Mouse (Mus musculus) brain, embryonic 18.5 days (tissue): ENCODE data around the gene Fbxw24.
"Not testable (repeated sequence)": the region's sequence is repeated elsewhere in the genome, so short reads cannot be mapped to it uniquely, and the experiment has no call there.

ENCODE experiments used
- DNase-seq: peaks from one replicate; pipeline ENCODE4 v3.0.0-alpha.2; 2012; ENCODE audit warnings: low read depth, low spot score

The Fbxw24 gene

GRCm38 (mm10) chr9:109625957-109626356 lies at the start of gene Fbxw24:
TSS of gene Fbxw24 (minus strand) at chr9:109626057.
- DNase-seq, result not testable (repeated sequence)

GRCm38 (mm10) chr9:109664552-109664951 lies 38.7 kb upstream of the Fbxw24 start, which contains the start of gene Fbxw25:
TSS of gene Fbxw25 (minus strand) at chr9:109664652.
- DNase-seq, result not testable (repeated sequence)

- DNase-seq, result not testable (repeated sequence)
Observed at GRCm38 (mm10) chr9:109606837-109607236, 19.0 kb downstream of the Fbxw24 start.

DNA sequence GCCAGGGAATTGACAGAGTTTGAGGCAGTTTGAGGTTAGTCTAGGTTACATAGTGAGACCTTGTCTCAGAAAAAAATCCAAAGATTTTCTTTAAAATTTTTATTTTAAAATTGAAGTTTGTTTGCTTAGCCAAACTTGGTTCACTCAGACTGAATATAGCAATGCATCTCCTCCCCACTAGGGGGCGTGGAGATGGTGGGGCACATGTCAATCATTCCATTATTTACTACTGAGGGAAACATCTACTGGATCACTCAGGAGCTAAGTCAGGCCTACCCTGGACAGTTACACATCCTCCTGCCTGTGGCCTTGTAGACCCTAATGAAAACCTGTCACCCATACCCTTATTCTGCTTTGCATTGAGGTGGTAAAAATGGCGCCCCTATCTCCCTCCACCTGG lies 23.7 kb downstream of the Fbxw24 start:
- not testable (repeated sequence) for DNase-seq

GRCm38 (mm10) chr9:109597226-109597625 lies 28.6 kb downstream of the Fbxw24 start:
- no peak for DNase-seq

- DNase-seq, result no peak
Observed at GRCm38 (mm10) chr9:109594866-109595265, 31.0 kb downstream of the Fbxw24 start.

GRCm38 (mm10) chr9:109568162-109568561 lies 57.7 kb downstream of the Fbxw24 start, which contains the start of gene Fbxw15:
TSS of gene Fbxw15 (minus strand) at chr9:109568262.
- not testable (repeated sequence) for DNase-seq

DNA sequence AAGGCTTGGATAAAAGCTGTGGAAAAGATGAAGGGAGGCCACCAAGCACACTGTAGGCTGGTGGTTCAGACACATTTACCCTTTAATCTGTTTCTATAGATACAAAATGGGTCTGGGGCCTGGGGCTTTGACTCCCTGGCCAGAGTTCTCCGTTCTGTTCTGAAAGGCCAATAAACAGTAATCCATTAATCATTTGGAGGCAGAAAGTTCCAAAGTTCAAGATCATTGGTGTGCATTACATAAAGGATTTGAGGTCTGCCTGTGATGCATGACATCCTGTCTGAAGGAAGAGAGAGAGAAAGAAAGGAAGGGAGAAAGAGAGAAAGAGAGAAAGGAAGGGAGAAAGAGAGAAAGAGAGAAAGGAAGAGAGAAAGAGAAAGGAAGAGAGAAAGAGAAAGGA lies 60.3 kb downstream of the Fbxw24 start:
- no peak for DNase-seq

GRCm38 (mm10) chr9:109562106-109562505 lies 63.8 kb downstream of the Fbxw24 start:
- not testable (repeated sequence) for DNase-seq

DNA sequence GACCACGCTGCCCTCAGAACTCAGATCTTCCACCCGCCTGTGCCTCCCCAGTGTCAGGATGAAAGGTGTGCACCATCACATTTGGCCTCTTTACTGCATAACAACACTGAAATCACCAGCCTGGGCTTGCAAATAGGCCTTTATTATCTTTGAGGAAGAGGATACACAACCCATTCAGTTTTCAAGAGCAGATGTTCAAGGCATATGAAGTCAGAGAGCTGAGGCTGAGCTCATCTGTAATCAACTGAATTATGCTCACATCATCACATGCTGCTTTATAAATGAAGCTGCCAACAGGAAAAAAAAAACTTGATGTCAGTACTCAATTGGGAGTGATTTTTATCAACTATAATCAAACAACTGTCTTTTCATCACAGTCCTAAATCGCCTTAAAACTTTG lies 73.4 kb downstream of the Fbxw24 start:
- no peak for DNase-seq
